Mouse (Mus musculus): ENCODE results near the gene Ahdc1.

DNA sequence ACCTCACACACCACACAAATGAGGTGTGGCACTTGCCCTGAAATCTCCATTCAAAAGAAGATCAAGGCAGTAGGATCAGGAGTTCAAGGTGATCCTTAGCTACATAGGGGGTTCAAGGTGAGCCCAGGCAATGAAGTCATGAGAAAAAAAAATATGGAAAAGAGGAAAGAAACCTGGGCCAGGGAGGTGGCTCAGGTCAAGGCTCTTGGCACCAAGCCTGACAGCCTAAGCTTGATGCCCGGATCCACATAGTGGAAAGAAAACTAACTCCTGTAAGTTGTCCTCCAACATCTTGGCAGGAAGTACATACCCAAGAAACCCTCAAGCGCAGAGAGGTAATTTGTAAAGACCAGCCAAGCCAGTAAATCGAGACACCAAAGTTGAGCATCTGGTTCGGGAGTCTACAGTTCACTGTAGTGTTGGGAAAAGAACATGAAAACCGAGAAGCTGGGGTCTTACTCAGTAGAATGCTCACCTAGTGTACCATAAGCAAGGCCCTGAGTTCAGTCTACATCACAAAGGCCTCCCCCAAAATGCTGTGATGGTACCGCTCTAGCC, 71.2 kb downstream of the Ahdc1 start:
- TF ChIP-seq CTCF (IDR thresholded peaks at IDR 0.05; ENCODE audit: extremely low read depth, insufficient read length, insufficient replicate concordance, low read depth, low read length) = no peak
- TF ChIP-seq POLR2A (IDR thresholded peaks at IDR 0.05; ENCODE audit: low read depth, low read length) = no peak
